Mouse (Mus musculus) layer of hippocampus, postnatal 14 days (tissue): ENCODE data around the gene Dld. TPM values are rescaled to one million over a fixed set of nuclear protein-coding genes. Genes with fewer than 3 reads are reported as not detected.

Experiments used
- DNase-seq, 2 experiments: peaks; one replicate each; pipeline ENCODE4 v3.0.0; 2021 to 2022; ENCODE audit warnings: low spot score in 2 of 2, mixed read lengths in 1 of 2
- long read RNA-seq, 2 experiments: library from polyadenylated mRNA; stranded (forward); transcript quantifications; one replicate each; pipeline ENCODE4 v2.0.0; 2021
- total RNA-seq, 2 experiments: library from RNA; stranded (reverse); gene quantifications; 2 replicates each; pipeline ENCODE4 v1.2.3; 2021

Gene Dld
- total RNA-seq: 100 to 1,000 TPM; 112 to 121 TPM
- long read RNA-seq, experiment 1, transcript Dld-201 (14 exons, 2,544 nt): major isoform, 131 of 145 reads
- long read RNA-seq, experiment 1, partial matches to known transcripts: 10 of 145 reads
- long read RNA-seq, experiment 1, other reads (novel, unspliced or antisense): 4 of 145 reads
- long read RNA-seq, experiment 2, transcript Dld-201 (14 exons, 2,544 nt): major isoform, 169 of 181 reads
- long read RNA-seq, experiment 2, partial matches to known transcripts: 3 of 181 reads
- long read RNA-seq, experiment 2, other reads (novel, unspliced or antisense): 9 of 181 reads

GRCm38 (mm10) chr12:31350944-31351928, at the start of gene Dld:
Gene Dld (minus strand): TSS chr12:31351453.
- DNase-seq: peak; percentile 94 to 98

GRCm38 (mm10) chr12:31400821-31401220, 49.6 kb upstream of the Dld start:
- no peak for DNase-seq

GRCm38 (mm10) chr12:31397709-31398108, 46.5 kb upstream of the Dld start:
- DNase-seq: no peak

GRCm38 (mm10) chr12:31395895-31396294, 44.6 kb upstream of the Dld start:
- no peak for DNase-seq

- DNase-seq: no peak
These were observed 40.4 kb upstream of the Dld start for GRCm38 (mm10) chr12:31391696-31392095.

- DNase-seq: no peak
These were observed 39.3 kb upstream of the Dld start, which contains the start of gene Slc26a3 for GRCm38 (mm10) chr12:31390571-31390970. Gene Slc26a3 (plus strand): TSS chr12:31390871.

- DNase-seq: no peak
These were observed 36.0 kb upstream of the Dld start for GRCm38 (mm10) chr12:31387303-31387702.

GRCm38 (mm10) chr12:31382451-31382850, 31.2 kb upstream of the Dld start:
- no peak for DNase-seq

- DNase-seq: no peak
These were observed 29.6 kb upstream of the Dld start for GRCm38 (mm10) chr12:31380878-31381277.

GRCm38 (mm10) chr12:31377241-31377640, 26.0 kb upstream of the Dld start:
- DNase-seq: no peak

GRCm38 (mm10) chr12:31376326-31376950, 25.2 kb upstream of the Dld start:
- DNase-seq: peak in 1 of 2 experiments; percentile 4

GRCm38 (mm10) chr12:31375283-31375615, 24.0 kb upstream of the Dld start:
- no peak for DNase-seq

- DNase-seq: peak; percentile 59 to 82
These were observed 23.5 kb upstream of the Dld start for GRCm38 (mm10) chr12:31374603-31375282.

- no peak for DNase-seq
These were observed 18.4 kb upstream of the Dld start for GRCm38 (mm10) chr12:31369656-31370055.

GRCm38 (mm10) chr12:31369118-31369517, 17.9 kb upstream of the Dld start:
- no peak for DNase-seq

- DNase-seq: no peak
These were observed 16.5 kb upstream of the Dld start for GRCm38 (mm10) chr12:31367721-31368120.

- no peak for DNase-seq
These were observed 15.2 kb upstream of the Dld start for GRCm38 (mm10) chr12:31366428-31366827.

- DNase-seq: no peak
These were observed 886 bp downstream of the Dld start for GRCm38 (mm10) chr12:31350191-31350943.

GRCm38 (mm10) chr12:31333261-31333660, 18.0 kb downstream of the Dld start:
- DNase-seq: peak in 1 of 2 experiments; percentile 44

GRCm38 (mm10) chr12:31327139-31327538, 24.1 kb downstream of the Dld start:
- no peak for DNase-seq
